Mouse (Mus musculus) liver, adult 2 months (tissue): ENCODE results near the gene Rex1bd. TPM values are rescaled to one million over a fixed set of nuclear protein-coding genes. Genes with fewer than 3 reads are reported as not detected.

Experiments
- DNase-seq: peaks from one replicate; pipeline ENCODE4 v3.0.0-alpha.2; 2011; ENCODE audit warnings: low read depth, low spot score; ENCODE audit errors: extremely low read depth
- H3K27ac ChIP-seq: fragments of 200-500 bp; replicated peaks from 2 replicates; pipeline ENCODE4 v1.5.1; 2012; ENCODE audit warnings: low read depth, mild to moderate bottlenecking, control low read depth, inconsistent platforms, low read length; ENCODE audit not compliant: insufficient read depth
- H3K27me3 ChIP-seq: fragments of 200-500 bp; 2 replicates; pipeline ENCODE4 v1.6.1; 2012; ENCODE audit warnings: mild to moderate bottlenecking, moderate library complexity, low read length, inconsistent platforms; ENCODE audit not compliant: control insufficient read depth, insufficient read depth
- H3K36me3 ChIP-seq: fragments of 200-500 bp; 2 replicates; pipeline ENCODE4 v1.6.1; 2012; ENCODE audit warnings: low read length, inconsistent platforms; ENCODE audit not compliant: control insufficient read depth, insufficient read depth
- H3K4me1 ChIP-seq: fragments of 200-500 bp; 2 replicates; pipeline ENCODE4 v1.6.1; 2011; ENCODE audit warnings: low read length; ENCODE audit not compliant: control insufficient read depth, insufficient read depth
- H3K4me3 ChIP-seq: fragments of 200-500 bp; 2 replicates; pipeline ENCODE4 v1.5.1; 2011; ENCODE audit warnings: low read depth, mild to moderate bottlenecking, control low read depth, low read length, moderate library complexity; ENCODE audit not compliant: insufficient read depth
- H3K79me2 ChIP-seq: fragments of 200-500 bp; 2 replicates; pipeline ENCODE4 v1.6.1; 2012; ENCODE audit warnings: inconsistent platforms, mild to moderate bottlenecking, low read length, moderate library complexity; ENCODE audit not compliant: control insufficient read depth, insufficient read depth
- H3K9ac ChIP-seq: fragments of 200-500 bp; 2 replicates; pipeline ENCODE4 v1.6.1; 2012; ENCODE audit warnings: low read depth, mild to moderate bottlenecking, control low read depth, inconsistent platforms, low read length
- CTCF ChIP-seq: fragments of 200-500 bp; IDR thresholded peaks from 2 replicates; pipeline ENCODE4 v1.5.1; 2011; ENCODE audit warnings: low read depth, low read length, control low read depth
- POLR2A ChIP-seq: fragments of 200-500 bp; IDR thresholded peaks from 2 replicates; pipeline ENCODE4 v1.6.1; 2011; ENCODE audit warnings: low read length, control low read depth; ENCODE audit not compliant: insufficient read depth; ENCODE audit errors: extremely low read depth
- WGBS: fragments of 180-500 bp; shearing (Covaris S2); methylation state at CpG from one replicate; pipeline ENCODE4 v1.1.7; 2018; 5-methylcytosine and 5-hydroxymethylcytosine counted together
- polyA plus RNA-seq: library from polyadenylated mRNA; depleted of rRNA; stranded (reverse); fragments of >200 nt; gene quantifications from 2 replicates; pipeline ENCODE4 v1.2.3, GENCODE M21; 2012
- total RNA-seq: library from RNA; depleted of rRNA; stranded (reverse); fragments of >200 nt; gene quantifications from 2 replicates; pipeline ENCODE4 v1.2.3, GENCODE M21; 2014

The Rex1bd gene
- total and polyA plus RNA-seq, 2 experiments: 60.8 to 141 TPM

DNA sequence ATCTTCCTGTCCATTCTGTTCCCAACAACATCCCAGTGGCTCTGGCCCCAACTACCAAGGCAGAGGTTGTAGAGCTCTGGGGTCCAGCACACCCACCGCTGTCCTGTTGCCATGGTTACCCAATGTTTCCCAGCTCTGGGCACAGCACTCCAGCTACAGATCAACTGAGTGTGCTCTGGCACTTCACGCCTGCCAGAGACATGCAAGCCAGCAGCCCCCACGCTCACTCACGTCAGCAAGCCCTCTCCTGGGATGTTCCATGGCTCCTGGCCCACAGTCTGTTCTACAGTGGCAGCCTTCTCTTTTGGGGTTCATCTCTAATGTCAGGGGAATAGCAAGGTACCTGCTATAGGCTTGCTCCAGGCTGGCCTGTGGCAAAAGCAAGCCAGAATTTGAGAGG lies 43.2 kb downstream of the Rex1bd start:
- Histone ChIP-seq H3K4me3 (no peak overlapping the region), H3K36me3 (no peaks in the 10 kb centered on the region), H3K27me3 (no peaks in the 10 kb centered on the region), H3K27ac (no peak overlapping the region), H3K4me1 (peaks cover 10% of the 10 kb centered on the region), H3K79me2 (no peaks in the 10 kb centered on the region), H3K9ac (no peak overlapping the region)
- 93% methylated on average over 4 of the region's 4 CpGs for WGBS
- DNase-seq: no peak
- TF ChIP-seq CTCF (no peak), POLR2A (no peak)

- Histone ChIP-seq H3K4me3 (no peak overlapping the region), H3K27ac (no peak overlapping the region), H3K9ac (no peak overlapping the region), H3K27me3 (no peaks in the 10 kb centered on the region), H3K79me2 (no peaks in the 10 kb centered on the region), H3K4me1 (peaks cover 6% of the 10 kb centered on the region), H3K36me3 (no peaks in the 10 kb centered on the region)
- TF ChIP-seq POLR2A: no peak
- DNase-seq: no peak
- 95% methylated on average over 8 of the region's 8 CpGs for WGBS
These were observed 44.1 kb downstream of the Rex1bd start for GRCm38 (mm10) chr8:70462516-70462813.

DNA sequence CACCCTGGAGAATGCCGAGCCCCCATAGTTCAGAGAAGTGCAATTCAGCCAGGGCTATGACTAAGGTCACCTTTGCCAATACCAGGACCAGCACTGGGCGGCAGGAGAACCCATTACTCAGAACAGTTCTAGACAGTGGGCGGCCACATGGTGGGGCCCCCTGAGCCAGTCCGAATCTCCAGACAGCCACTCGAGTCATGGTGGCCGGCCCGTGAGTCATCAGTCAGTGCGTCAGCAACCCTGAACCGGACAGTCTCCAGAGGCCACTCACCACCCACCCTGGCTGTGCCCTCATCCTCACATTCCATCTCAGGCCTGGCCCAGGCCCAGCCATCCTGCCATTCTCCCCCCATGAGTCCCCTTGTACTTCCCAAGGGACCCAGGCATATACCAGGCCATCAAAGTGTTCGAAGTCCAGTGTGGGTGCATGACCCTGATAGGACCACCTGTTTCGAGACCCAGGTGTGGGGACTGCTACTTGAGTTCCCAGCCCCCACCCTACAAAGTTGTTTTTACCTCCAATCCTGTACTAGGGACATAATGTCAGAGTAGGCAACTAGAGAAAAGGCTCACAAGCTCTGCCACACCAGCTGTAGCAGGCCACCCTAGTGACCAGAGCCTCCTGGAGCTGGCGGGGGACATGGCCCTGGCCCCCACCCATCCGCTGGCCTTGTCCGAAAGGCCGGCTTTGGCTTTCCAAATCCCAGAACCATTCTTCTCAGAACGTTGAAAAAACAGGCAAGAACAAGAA lies 44.6 kb downstream of the Rex1bd start:
- WGBS: 94% methylated on average over 16 of the region's 16 CpGs

GRCm38 (mm10) chr8:70460606-70461005 lies 45.9 kb downstream of the Rex1bd start:
- Histone ChIP-seq H3K4me3 (no peak overlapping the region), H3K4me1 (no peaks in the 10 kb centered on the region), H3K27me3 (no peaks in the 10 kb centered on the region), H3K79me2 (no peaks in the 10 kb centered on the region), H3K27ac (no peak overlapping the region), H3K36me3 (no peaks in the 10 kb centered on the region), H3K9ac (no peak overlapping the region)
- TF ChIP-seq POLR2A: no peak
- no peak for TF ChIP-seq CTCF
- WGBS: 91% methylated on average over 9 of the region's 9 CpGs
- no peak for DNase-seq

More for the DNA sequence above, 44.6 kb downstream of the Rex1bd start:
- Histone ChIP-seq H3K27ac (no peak overlapping the region), H3K27me3 (no peaks in the 10 kb centered on the region), H3K4me3 (no peak overlapping the region), H3K36me3 (no peaks in the 10 kb centered on the region), H3K9ac (no peak overlapping the region), H3K4me1 (0 out of 2 replicates have a peak, but pooled peaks cover 1% of the 10 kb centered on the region), H3K79me2 (no peaks in the 10 kb centered on the region)
- no peak for DNase-seq
- TF ChIP-seq CTCF: no peak
- no peak for TF ChIP-seq POLR2A

DNA sequence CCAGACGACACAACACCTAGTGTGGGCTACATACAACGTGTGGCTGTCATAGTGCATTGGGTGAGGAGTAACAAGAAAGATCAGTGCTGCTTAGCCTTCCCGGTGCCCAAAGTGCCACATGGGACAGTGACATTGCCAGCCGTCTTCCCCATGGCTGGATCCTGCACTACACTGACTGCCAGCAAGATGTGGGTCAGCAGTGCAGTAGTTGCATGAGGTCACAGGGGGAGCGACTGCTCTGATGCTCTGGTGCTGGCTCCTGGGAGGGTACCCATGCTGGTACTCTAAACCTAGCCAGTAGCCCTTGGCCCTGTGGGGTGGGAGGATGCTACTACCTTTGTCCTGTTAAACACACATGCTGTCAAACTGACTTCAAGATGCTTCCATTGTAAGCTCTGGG lies 46.4 kb downstream of the Rex1bd start:
- no peak for DNase-seq
- WGBS: 95% methylated on average over 5 of the region's 5 CpGs
- Histone ChIP-seq H3K4me1 (no peaks in the 10 kb centered on the region), H3K9ac (no peak overlapping the region), H3K79me2 (no peaks in the 10 kb centered on the region), H3K4me3 (no peak overlapping the region), H3K36me3 (no peaks in the 10 kb centered on the region), H3K27me3 (no peaks in the 10 kb centered on the region), H3K27ac (no peak overlapping the region)
- TF ChIP-seq POLR2A: no peak
- no peak for TF ChIP-seq CTCF

- no peak overlapping the region for H3K4me3 ChIP-seq
- H3K27ac ChIP-seq: no peak overlapping the region
- no peaks in the 10 kb centered on the region for H3K36me3 ChIP-seq
- TF ChIP-seq POLR2A: no peak
- no peak; the same call in 1 of the 2 replicates for TF ChIP-seq CTCF
- H3K27me3 ChIP-seq: no peaks in the 10 kb centered on the region
- no peak for DNase-seq
- 98% methylated on average over 2 of the region's 2 CpGs for WGBS
- H3K4me1 ChIP-seq: no peaks in the 10 kb centered on the region
- H3K9ac ChIP-seq: no peak overlapping the region
- H3K79me2 ChIP-seq: no peaks in the 10 kb centered on the region
These were observed 46.9 kb downstream of the Rex1bd start for GRCm38 (mm10) chr8:70459636-70460035.
